Mouse (Mus musculus) stomach, embryonic 14.5 days (tissue): ENCODE measurements around the gene Grik1. TPM values are rescaled to one million over a fixed set of nuclear protein-coding genes. Genes with fewer than 3 reads are reported as not detected.
A peak's percentile ranks its signal among the peaks of the same experiment; 100 is the strongest.

Experiments used
- ATAC-seq: fragments of 200-750 bp; cut with Nextera tagmentation; 2 replicates; pipeline ENCODE4 v1.8.0; 2017; ENCODE audit warnings: low read depth, moderate TSS enrichment; ENCODE audit not compliant: insufficient number of reproducible peaks, insufficient read depth, low FRiP score
- H3K27ac ChIP-seq: fragments of 300-500 bp; sonication (generic); 2 replicates; pipeline ENCODE4 v1.5.1; 2014; ENCODE audit warnings: mild to moderate bottlenecking, low read length, moderate library complexity, mixed read lengths
- H3K27me3 ChIP-seq: fragments of 300-500 bp; sonication (generic); 2 replicates; pipeline ENCODE4 v1.6.1; 2014; ENCODE audit warnings: low read length, control low read depth, mixed read lengths; ENCODE audit not compliant: control insufficient read depth, insufficient read depth
- H3K36me3 ChIP-seq: fragments of 300-500 bp; sonication (generic); 2 replicates; pipeline ENCODE4 v1.6.1; 2014; ENCODE audit warnings: mild to moderate bottlenecking, control low read depth, low read length, moderate library complexity, mixed read lengths; ENCODE audit not compliant: control insufficient read depth, insufficient read depth
- H3K4me1 ChIP-seq: fragments of 300-500 bp; sonication (generic); 2 replicates; pipeline ENCODE4 v1.6.1; 2014; ENCODE audit warnings: low read length, control low read depth, mixed read lengths; ENCODE audit not compliant: control insufficient read depth, insufficient read depth
- H3K4me2 ChIP-seq: fragments of 300-500 bp; sonication (generic); replicated peaks from 2 replicates; pipeline ENCODE4 v1.6.1; 2014; ENCODE audit warnings: low read depth, low read length, control low read depth
- H3K4me3 ChIP-seq: fragments of 300-500 bp; sonication (generic); 2 replicates; pipeline ENCODE4 v1.5.1; 2014; ENCODE audit warnings: low read depth, low read length, control low read depth
- H3K9ac ChIP-seq: fragments of 300-500 bp; sonication (generic); replicated peaks from 2 replicates; pipeline ENCODE4 v1.6.1; 2014; ENCODE audit warnings: low read depth, mild to moderate bottlenecking, control low read depth, low read length, moderate library complexity, mixed read lengths
- H3K9me3 ChIP-seq: fragments of 300-500 bp; sonication (generic); 2 replicates; pipeline ENCODE4 v1.6.1; 2016; ENCODE audit warnings: low read depth, low read length, control low read depth; ENCODE audit not compliant: control insufficient read depth
- WGBS: fragments of 180-500 bp; shearing (Covaris S2); extraction: QIAGEN DNeasy Blood & Tissue Kit; methylation state at CpG from one replicate; pipeline ENCODE4 v1.1.7; 2014; 5-methylcytosine and 5-hydroxymethylcytosine counted together
- polyA plus RNA-seq: library from polyadenylated mRNA; unstranded; fragments of >200 nt; fragmentation: Nextera tagmentation; extraction: Ambion mirVana; gene quantifications from 2 replicates; pipeline ENCODE4 v1.2.1, GENCODE M21; 2014

Gene Grik1
- polyA plus RNA-seq, 1 experiment from 2014 or later: 5.1 TPM

- Histone ChIP-seq H3K9ac (no peak overlapping the region), H3K36me3 (no peaks in the 10 kb centered on the region), H3K4me3 (no peak overlapping the region), H3K4me1 (no peaks in the 10 kb centered on the region), H3K9me3 (no peaks in the 10 kb centered on the region), H3K4me2 (no peak overlapping the region), H3K27ac (no peak overlapping the region), H3K27me3 (no peaks in the 10 kb centered on the region)
- 87% methylated on average over 6 of the region's 6 CpGs for WGBS
- no peak for ATAC-seq
Observed at GRCm38 (mm10) chr16:87971911-87972310, 318.2 kb downstream of the Grik1 start.

- Histone ChIP-seq H3K36me3 (no peaks in the 10 kb centered on the region), H3K4me3 (no peak overlapping the region), H3K27me3 (no peaks in the 10 kb centered on the region), H3K27ac (no peak overlapping the region), H3K4me2 (no peak overlapping the region), H3K4me1 (no peaks in the 10 kb centered on the region), H3K9me3 (no peaks in the 10 kb centered on the region), H3K9ac (no peak overlapping the region)
- ATAC-seq: no peak
- 74% methylated on average over 3 of the region's 3 CpGs for WGBS
Observed at GRCm38 (mm10) chr16:87969936-87970335, 320.1 kb downstream of the Grik1 start.

GRCm38 (mm10) chr16:87961419-87961818, 328.6 kb downstream of the Grik1 start:
- Histone ChIP-seq H3K9ac (no peak overlapping the region), H3K4me3 (no peak overlapping the region), H3K36me3 (no peaks in the 10 kb centered on the region), H3K27ac (no peak overlapping the region), H3K27me3 (no peaks in the 10 kb centered on the region), H3K4me2 (no peak overlapping the region), H3K9me3 (no peaks in the 10 kb centered on the region), H3K4me1 (no peaks in the 10 kb centered on the region)
- WGBS: 79% methylated on average over 6 of the region's 6 CpGs
- no peak for ATAC-seq

- no peaks in the 10 kb centered on the region for H3K9me3 ChIP-seq
- H3K27me3 ChIP-seq: no peaks in the 10 kb centered on the region
- H3K4me2 ChIP-seq: no peak overlapping the region
- H3K36me3 ChIP-seq: no peaks in the 10 kb centered on the region
- WGBS: 86% methylated on average over 10 of the region's 10 CpGs
- no peak for ATAC-seq
- H3K4me3 ChIP-seq: no peak overlapping the region
- no peak overlapping the region for H3K9ac ChIP-seq
- H3K4me1 ChIP-seq: no peaks in the 10 kb centered on the region
- H3K27ac ChIP-seq: no peak overlapping the region
Observed at GRCm38 (mm10) chr16:87957449-87957848, 332.6 kb downstream of the Grik1 start.

GRCm38 (mm10) chr16:87956178-87956577, 333.9 kb downstream of the Grik1 start:
- H3K9ac ChIP-seq: no peak overlapping the region
- no peaks in the 10 kb centered on the region for H3K36me3 ChIP-seq
- no peak overlapping the region for H3K4me3 ChIP-seq
- H3K4me2 ChIP-seq: no peak overlapping the region
- 63% methylated on average over 5 of the region's 5 CpGs for WGBS
- ATAC-seq: no peak
- H3K9me3 ChIP-seq: no peaks in the 10 kb centered on the region
- H3K27ac ChIP-seq: no peak overlapping the region
- H3K27me3 ChIP-seq: no peaks in the 10 kb centered on the region
- no peaks in the 10 kb centered on the region for H3K4me1 ChIP-seq

- Histone ChIP-seq H3K36me3 (no peaks in the 10 kb centered on the region), H3K9me3 (no peaks in the 10 kb centered on the region), H3K9ac (no peak overlapping the region), H3K27ac (no peak overlapping the region), H3K4me3 (no peak overlapping the region), H3K27me3 (no peaks in the 10 kb centered on the region), H3K4me1 (no peaks in the 10 kb centered on the region), H3K4me2 (no peak overlapping the region)
- ATAC-seq: peak; percentile 14; the same call in 1 of the 2 replicates
- WGBS: 79% methylated on average over 9 of the region's 9 CpGs
Observed at GRCm38 (mm10) chr16:87954715-87955441, 335.2 kb downstream of the Grik1 start.

- H3K9ac ChIP-seq: no peak overlapping the region
- H3K4me1 ChIP-seq: no peaks in the 10 kb centered on the region
- H3K27ac ChIP-seq: no peak overlapping the region
- no peak overlapping the region for H3K4me2 ChIP-seq
- no peaks in the 10 kb centered on the region for H3K9me3 ChIP-seq
- WGBS: 85% methylated on average over 4 of the region's 4 CpGs
- no peaks in the 10 kb centered on the region for H3K27me3 ChIP-seq
- ATAC-seq: no peak
- no peaks in the 10 kb centered on the region for H3K36me3 ChIP-seq
- H3K4me3 ChIP-seq: no peak overlapping the region
Observed at GRCm38 (mm10) chr16:87953176-87953575, 336.9 kb downstream of the Grik1 start.

- WGBS: 85% methylated on average over 11 of the region's 11 CpGs
Observed at GRCm38 (mm10) chr16:87949881-87950280, 340.2 kb downstream of the Grik1 start.

GRCm38 (mm10) chr16:87948122-87948521, 341.9 kb downstream of the Grik1 start:
- Histone ChIP-seq H3K4me1 (no peaks in the 10 kb centered on the region), H3K4me2 (no peak overlapping the region), H3K4me3 (no peak overlapping the region), H3K9me3 (no peaks in the 10 kb centered on the region), H3K36me3 (no peaks in the 10 kb centered on the region), H3K27ac (no peak overlapping the region), H3K9ac (no peak overlapping the region), H3K27me3 (no peaks in the 10 kb centered on the region)
- ATAC-seq: no peak
- 68% methylated on average over 4 of the region's 4 CpGs for WGBS

More at GRCm38 (mm10) chr16:87949881-87950280, 340.2 kb downstream of the Grik1 start:
- Histone ChIP-seq H3K36me3 (no peaks in the 10 kb centered on the region), H3K4me3 (no peak overlapping the region), H3K9ac (no peak overlapping the region), H3K4me1 (no peaks in the 10 kb centered on the region), H3K9me3 (no peaks in the 10 kb centered on the region), H3K27me3 (no peaks in the 10 kb centered on the region), H3K4me2 (no peak overlapping the region), H3K27ac (no peak overlapping the region)
- no peak for ATAC-seq
